Mouse (Mus musculus): Measurements from ENCODE around the gene Nkx2-3. TPM values are rescaled to one million over a fixed set of nuclear protein-coding genes. Genes with fewer than 3 reads are reported as not detected.

Nkx2-3 gene
- total RNA-seq, 1 experiment from 2014 or later: not detected

- DNase-seq: no peak
Measured at GRCm38 (mm10) chr19:43605666-43606551, 6.2 kb upstream of the Nkx2-3 start.

- no peak for DNase-seq
Measured at GRCm38 (mm10) chr19:43606552-43607530, 5.3 kb upstream of the Nkx2-3 start.

- no peak for DNase-seq
Measured at GRCm38 (mm10) chr19:43607842-43608680, 4.1 kb upstream of the Nkx2-3 start.

- no peak for DNase-seq
Measured at GRCm38 (mm10) chr19:43608711-43609457, 3.2 kb upstream of the Nkx2-3 start.

- no peak for DNase-seq
Measured at GRCm38 (mm10) chr19:43609458-43610330, 2.4 kb upstream of the Nkx2-3 start.

- no peak for DNase-seq
Measured at GRCm38 (mm10) chr19:43610341-43610848, 1.7 kb upstream of the Nkx2-3 start.

- DNase-seq: no peak
Measured at GRCm38 (mm10) chr19:43611110-43611509, 1.0 kb upstream of the Nkx2-3 start.

GRCm38 (mm10) chr19:43611561-43611960 lies 564 bp upstream of the Nkx2-3 start:
- DNase-seq: no peak

GRCm38 (mm10) chr19:43612501-43612971 lies 411 bp downstream of the Nkx2-3 start:
- DNase-seq: no peak

GRCm38 (mm10) chr19:43613293-43614130 lies 1.4 kb downstream of the Nkx2-3 start:
- no peak for DNase-seq

- DNase-seq: no peak
Measured at GRCm38 (mm10) chr19:43614341-43615073, 2.4 kb downstream of the Nkx2-3 start.

GRCm38 (mm10) chr19:43615074-43615445 lies 2.9 kb downstream of the Nkx2-3 start:
- no peak for DNase-seq

- no peak for DNase-seq
Measured at GRCm38 (mm10) chr19:43615571-43616414, 3.7 kb downstream of the Nkx2-3 start.

GRCm38 (mm10) chr19:43616415-43616861 lies 4.3 kb downstream of the Nkx2-3 start:
- peak; percentile 39 for DNase-seq

- no peak for DNase-seq
Measured at GRCm38 (mm10) chr19:43616889-43617288, 4.8 kb downstream of the Nkx2-3 start.

GRCm38 (mm10) chr19:43617761-43618349 lies 5.7 kb downstream of the Nkx2-3 start:
- DNase-seq: no peak
